Mouse (Mus musculus) ES-Bruce4 (cell line): ENCODE measurements at regions not wholly inside any gene's neighbourhood (a gene's known extent, or its start where the extent isn't known, plus 50 kb on each side); places are given as distances from the start of the nearest gene placed in this dataset.

Experiments used
- H3K27ac ChIP-seq: 2 replicates; pipeline ENCODE4 v1.5.1; 2012; ENCODE audit warnings: low read length, inconsistent platforms; ENCODE audit not compliant: insufficient read depth
- H3K27me3 ChIP-seq: 2 replicates; pipeline ENCODE4 v1.6.1; 2012; ENCODE audit warnings: mild to moderate bottlenecking, low read length, inconsistent platforms; ENCODE audit not compliant: control insufficient read depth, poor library complexity, insufficient read depth, severe bottlenecking
- H3K36me3 ChIP-seq: 2 replicates; pipeline ENCODE4 v1.6.1; 2012; ENCODE audit warnings: inconsistent platforms, mild to moderate bottlenecking, low read length, moderate library complexity; ENCODE audit not compliant: control insufficient read depth, poor library complexity, insufficient read depth, severe bottlenecking
- H3K4me1 ChIP-seq: one replicate; pipeline ENCODE4 v1.8.1; 2011; ENCODE audit warnings: low read length; ENCODE audit not compliant: control insufficient read depth, insufficient read depth
- H3K4me3 ChIP-seq: 2 replicates; pipeline ENCODE4 v1.5.1; 2011; ENCODE audit warnings: low read depth, mild to moderate bottlenecking, low read length
- H3K9ac ChIP-seq: 2 replicates; pipeline ENCODE4 v1.6.1; 2012; ENCODE audit warnings: low read depth, mild to moderate bottlenecking, inconsistent platforms; ENCODE audit not compliant: poor library complexity, severe bottlenecking
- H3K9me3 ChIP-seq: replicated peaks from 2 replicates; pipeline ENCODE4 v1.6.1; 2012; ENCODE audit warnings: mild to moderate bottlenecking, low read length, inconsistent platforms; ENCODE audit not compliant: control insufficient read depth, poor library complexity, insufficient read depth, severe bottlenecking
- CTCF ChIP-seq: IDR thresholded peaks from one replicate; pipeline ENCODE4 v1.8.1; 2011; ENCODE audit warnings: low read depth, low read length
- EP300 ChIP-seq: IDR thresholded peaks from 2 replicates; pipeline ENCODE4 v1.6.1; 2011; ENCODE audit warnings: low read depth, low read length; ENCODE audit not compliant: insufficient read depth
- POLR2A ChIP-seq: IDR thresholded peaks from one replicate; pipeline ENCODE4 v1.8.1; 2011; ENCODE audit warnings: low read length; ENCODE audit not compliant: insufficient read depth

DNA sequence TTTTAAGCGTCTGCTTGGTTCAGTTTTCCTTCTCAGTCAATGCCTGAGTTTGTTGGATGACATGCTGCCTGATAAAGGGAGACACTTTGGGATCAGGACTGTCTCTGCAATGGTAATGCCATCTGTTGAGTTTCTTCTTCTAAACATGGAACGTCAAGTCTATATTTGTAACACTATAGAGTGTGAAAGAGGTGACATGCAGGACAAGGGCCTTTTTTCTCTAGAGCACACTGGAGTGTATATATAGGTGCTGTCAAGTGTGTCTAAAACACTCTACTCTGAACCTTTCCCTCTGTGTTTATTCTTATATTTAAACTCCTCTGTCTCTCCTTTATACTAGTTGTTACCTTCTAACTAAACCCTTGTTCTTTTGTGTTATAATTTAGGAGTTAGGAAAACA is 299.6 kb downstream of the Epha7 start:
- Histone ChIP-seq H3K4me3 (no peak overlapping the region), H3K27me3 (no peaks in the 10 kb centered on the region), H3K9ac (no peak overlapping the region), H3K36me3 (no peaks in the 10 kb centered on the region), H3K4me1 (no peaks in the 10 kb centered on the region), H3K27ac (no peak overlapping the region), H3K9me3 (peaks cover 10% of the 10 kb centered on the region; the same call in 1 of the 2 replicates)
- TF ChIP-seq POLR2A: no peak
- no peak for TF ChIP-seq CTCF
- no peak for TF ChIP-seq EP300

GRCm38 (mm10) chr4:29117025-29117424 is 304.1 kb downstream of the Epha7 start:
- Histone ChIP-seq H3K36me3 (no peaks in the 10 kb centered on the region), H3K4me1 (no peaks in the 10 kb centered on the region), H3K27me3 (no peaks in the 10 kb centered on the region), H3K9ac (no peak overlapping the region), H3K4me3 (no peak overlapping the region), H3K27ac (no peak overlapping the region), H3K9me3 (no peaks in the 10 kb centered on the region)
- TF ChIP-seq CTCF (no peak), EP300 (no peak), POLR2A (no peak)

DNA sequence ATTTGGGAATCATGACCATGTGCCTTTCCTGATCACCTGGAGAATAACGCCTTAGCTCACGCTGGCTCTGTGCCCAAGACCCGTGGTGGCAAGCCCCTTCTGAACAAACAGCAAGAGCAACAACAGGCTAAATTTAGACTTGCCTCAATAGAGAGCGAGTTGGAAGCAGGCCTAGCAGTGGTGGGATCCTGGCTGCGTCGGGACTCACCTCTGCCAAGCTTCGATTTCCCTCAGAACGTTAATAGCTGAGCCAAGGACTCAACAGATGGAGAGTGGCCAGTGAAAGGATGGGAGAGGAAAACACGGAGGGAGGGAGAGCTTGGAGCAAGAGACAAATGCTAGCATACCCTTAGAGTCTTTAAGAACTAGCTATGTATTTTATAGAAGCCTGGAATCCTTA is 305.0 kb downstream of the Epha7 start:
- no peak for TF ChIP-seq POLR2A
- no peak for TF ChIP-seq CTCF
- TF ChIP-seq EP300: no peak
- no peaks in the 10 kb centered on the region for H3K27me3 ChIP-seq
- no peaks in the 10 kb centered on the region for H3K4me1 ChIP-seq
- H3K4me3 ChIP-seq: no peak overlapping the region
- no peak overlapping the region for H3K9ac ChIP-seq
- no peak overlapping the region for H3K27ac ChIP-seq
- H3K9me3 ChIP-seq: no peaks in the 10 kb centered on the region
- H3K36me3 ChIP-seq: no peaks in the 10 kb centered on the region

DNA sequence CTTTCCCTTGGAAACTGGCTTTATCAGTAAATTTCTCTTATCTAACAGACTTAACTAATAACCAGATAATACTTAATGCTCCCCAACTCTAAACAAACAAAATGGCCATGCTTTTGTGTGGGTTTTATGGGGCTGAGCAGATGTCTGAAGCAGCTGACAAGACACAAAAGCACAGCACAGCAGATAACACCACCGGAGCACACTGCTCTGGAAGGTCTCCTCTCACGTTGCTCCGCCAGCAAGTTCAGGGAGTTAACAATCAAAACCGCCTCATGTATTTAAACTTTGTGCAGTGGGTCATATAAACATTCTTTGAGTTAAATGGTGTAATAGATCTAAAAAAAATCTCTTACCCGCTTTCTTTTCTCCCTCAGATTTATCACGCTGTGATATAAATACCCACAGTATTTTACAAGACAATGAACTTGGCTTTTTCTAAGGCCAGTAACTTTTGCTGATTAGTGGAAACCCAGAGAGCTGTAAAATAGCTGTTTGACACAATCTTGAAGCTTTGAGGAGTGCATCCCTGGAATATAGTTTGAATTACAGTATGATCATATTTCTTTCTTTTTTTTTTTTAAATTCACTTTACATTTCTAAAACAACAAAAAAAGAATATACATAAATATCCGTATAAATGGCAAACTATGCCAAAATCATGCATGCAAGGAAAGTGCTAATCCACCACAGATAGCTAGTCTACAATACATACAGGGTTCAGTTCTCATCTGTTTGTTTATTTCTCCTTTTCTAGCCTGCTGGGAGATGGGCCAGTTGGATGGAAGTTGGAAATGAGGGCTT is 305.9 kb downstream of the Epha7 start:
- Histone ChIP-seq H3K4me3 (no peak overlapping the region), H3K9me3 (no peaks in the 10 kb centered on the region), H3K36me3 (no peaks in the 10 kb centered on the region), H3K27ac (no peak overlapping the region), H3K9ac (no peak overlapping the region), H3K4me1 (no peaks in the 10 kb centered on the region), H3K27me3 (no peaks in the 10 kb centered on the region; the same call in 1 of the 2 replicates)
- no peak for TF ChIP-seq EP300
- no peak for TF ChIP-seq CTCF
- no peak for TF ChIP-seq POLR2A

- Histone ChIP-seq H3K9me3 (no peaks in the 10 kb centered on the region), H3K9ac (no peak overlapping the region), H3K36me3 (no peaks in the 10 kb centered on the region), H3K27ac (no peak overlapping the region), H3K4me1 (no peaks in the 10 kb centered on the region), H3K27me3 (no peaks in the 10 kb centered on the region; the same call in 1 of the 2 replicates), H3K4me3 (no peak overlapping the region)
- no peak for TF ChIP-seq EP300
- TF ChIP-seq CTCF: no peak
- TF ChIP-seq POLR2A: no peak
These were observed 306.7 kb downstream of the Epha7 start for GRCm38 (mm10) chr4:29119480-29120153.

- TF ChIP-seq POLR2A (no peak), EP300 (no peak), CTCF (no peak)
- H3K36me3 ChIP-seq: no peaks in the 10 kb centered on the region
- H3K9me3 ChIP-seq: no peaks in the 10 kb centered on the region
- H3K27me3 ChIP-seq: no peaks in the 10 kb centered on the region; the same call in 1 of the 2 replicates
- no peak overlapping the region for H3K27ac ChIP-seq
- H3K9ac ChIP-seq: no peak overlapping the region
- H3K4me1 ChIP-seq: no peaks in the 10 kb centered on the region
- H3K4me3 ChIP-seq: no peak overlapping the region
These were observed 310.9 kb downstream of the Epha7 start for GRCm38 (mm10) chr4:29123697-29124377.
